Mouse (Mus musculus) G1E-ER4 (cell line): ENCODE results near the gene Cabp4. TPM values are rescaled to one million over a fixed set of nuclear protein-coding genes. Genes with fewer than 3 reads are reported as not detected.

Experiments
- GATA1 ChIP-seq: IDR thresholded peaks from one replicate; pipeline ENCODE4 v1.8.0; 2012; ENCODE audit warnings: low read length, inconsistent platforms
- polyA plus RNA-seq: library from polyadenylated mRNA; stranded (reverse); fragments of >175 nt; gene quantifications from 2 replicates; pipeline ENCODE4 v1.2.3, GENCODE M21; 2012

Cabp4 gene
- polyA plus RNA-seq, 1 experiment: not detected

DNA sequence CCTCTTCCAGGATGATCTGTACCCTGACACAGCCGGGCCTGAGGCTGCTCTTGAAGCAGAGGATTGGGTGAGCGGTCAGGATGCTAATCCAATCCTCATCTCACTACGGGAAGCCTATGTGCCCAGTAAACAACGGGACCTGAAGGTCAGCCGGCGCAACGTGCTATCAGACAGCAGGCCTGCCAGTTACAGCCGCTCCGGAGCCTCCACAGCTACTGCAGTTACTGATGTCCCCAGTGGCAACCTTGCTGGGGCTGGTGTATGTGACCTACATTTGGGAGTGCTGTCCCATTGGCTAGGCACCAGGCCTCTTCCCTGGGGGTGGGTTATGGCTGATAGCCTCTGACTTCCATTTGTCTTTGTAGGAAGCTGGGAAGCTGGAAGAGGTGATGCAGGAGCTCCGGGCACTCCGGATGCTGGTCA, 9.4 kb upstream of the Cabp4 start, which contains the start of gene Ptprcap:
Gene Ptprcap, plus strand, starts transcription at position 373 of the 423 bp plus-strand sequence.
- TF ChIP-seq GATA1: no peak

DNA sequence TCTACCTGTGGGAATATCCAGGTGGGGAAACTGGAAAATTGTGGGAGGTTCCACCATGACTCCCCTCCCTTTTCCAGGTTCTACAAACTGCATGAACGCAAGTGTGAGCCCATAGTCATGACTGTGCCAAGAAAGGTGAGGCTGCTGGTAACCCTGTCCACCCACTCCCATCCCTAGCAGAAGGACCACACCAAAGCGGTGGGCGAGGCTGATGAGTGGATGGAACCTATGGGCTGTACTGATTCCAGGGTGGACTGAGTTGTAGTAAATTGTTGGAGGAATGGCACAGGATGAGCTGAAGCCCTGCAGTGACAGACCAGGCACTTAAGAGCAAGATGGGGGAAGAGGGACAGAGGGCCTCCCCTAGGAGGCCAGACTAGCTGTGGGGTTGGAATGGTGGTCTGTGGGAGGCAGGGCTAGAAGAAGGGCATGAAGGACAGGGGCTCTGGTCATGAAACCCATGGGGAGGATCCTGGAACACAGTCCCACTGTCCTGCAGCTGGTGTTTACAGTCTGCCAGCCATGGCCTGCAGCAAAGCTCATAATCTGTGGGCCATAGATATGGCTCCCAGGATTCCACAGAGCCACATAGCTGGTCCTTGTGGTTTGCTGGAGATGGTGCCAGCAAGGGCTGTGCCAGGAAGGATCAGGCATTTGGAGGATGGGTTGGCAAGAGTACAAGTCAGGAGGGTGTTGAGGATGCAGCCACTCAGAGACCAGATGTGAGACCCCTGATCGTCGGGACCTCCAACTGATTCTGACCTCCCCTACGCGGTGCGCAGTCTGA, 8.8 kb upstream of the Cabp4 start:
- no peak for TF ChIP-seq GATA1

DNA sequence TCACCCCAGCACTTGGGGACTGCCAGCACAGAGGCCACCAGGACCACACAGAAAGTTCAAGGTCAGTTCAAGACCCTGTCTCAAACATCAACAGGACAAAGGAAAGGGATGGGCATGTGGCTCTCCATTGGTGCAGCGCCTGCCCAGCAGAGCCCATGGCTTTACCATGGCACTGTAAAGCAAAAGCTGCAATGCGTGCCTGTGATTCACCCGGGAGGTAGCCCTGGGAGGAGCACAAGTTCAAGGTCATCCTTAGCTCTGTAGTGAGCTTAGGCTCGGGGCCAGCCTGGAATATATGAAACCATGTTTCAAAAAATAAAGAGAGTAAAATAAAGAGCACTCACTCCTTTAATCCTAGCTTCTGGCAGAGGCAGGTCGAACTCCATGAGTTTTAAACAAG, 8.1 kb upstream of the Cabp4 start:
- TF ChIP-seq GATA1: no peak

GRCm38 (mm10) chr19:4151488-4151860, 7.6 kb upstream of the Cabp4 start:
- TF ChIP-seq GATA1: no peak

GRCm38 (mm10) chr19:4150567-4151487, 7.0 kb upstream of the Cabp4 start:
- TF ChIP-seq GATA1: no peak

GRCm38 (mm10) chr19:4149764-4150461, 6.1 kb upstream of the Cabp4 start:
- no peak for TF ChIP-seq GATA1

GRCm38 (mm10) chr19:4149283-4149682, 5.5 kb upstream of the Cabp4 start:
- TF ChIP-seq GATA1: no peak

DNA sequence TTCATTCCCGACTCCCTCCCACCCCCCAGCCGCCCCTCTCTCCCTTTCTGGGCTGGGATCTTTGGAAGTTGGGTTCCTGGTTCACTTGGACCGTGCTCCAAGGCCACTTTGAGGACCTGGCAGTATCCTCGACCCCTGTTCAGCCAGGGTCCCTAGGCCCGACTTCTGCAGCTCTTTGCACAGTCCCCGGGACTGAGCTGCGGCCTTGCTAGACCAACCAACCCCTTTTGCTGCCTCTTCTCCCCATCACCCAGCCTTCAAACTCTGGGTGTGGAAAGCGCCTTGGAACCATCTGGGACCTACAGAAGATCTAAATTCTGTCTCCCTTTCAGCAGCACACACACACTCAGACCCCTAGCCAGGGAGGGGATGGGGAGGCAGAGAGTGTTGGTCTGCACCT, 5.0 kb upstream of the Cabp4 start:
- TF ChIP-seq GATA1: no peak

DNA sequence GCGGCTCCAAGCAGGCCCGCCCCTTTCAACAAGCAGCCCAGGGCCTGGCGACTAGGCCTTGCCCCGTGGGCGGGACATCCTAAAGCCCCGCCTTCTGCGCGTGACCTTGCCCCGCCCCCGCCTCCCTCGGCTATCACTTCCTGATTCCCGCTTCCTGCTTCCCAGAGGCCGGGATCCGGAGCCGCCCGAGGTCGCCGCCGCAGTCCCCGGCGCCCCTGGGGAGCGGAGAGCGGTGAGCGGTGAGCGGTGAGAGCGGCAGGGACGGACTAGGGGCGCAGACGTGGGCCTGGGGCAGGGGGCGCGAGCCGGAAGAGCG, 4.6 kb upstream of the Cabp4 start, which contains the start of gene Coro1b:
Gene Coro1b, plus strand, starts transcription at position 129 of the 316 bp plus-strand sequence.
- no peak for TF ChIP-seq GATA1

DNA sequence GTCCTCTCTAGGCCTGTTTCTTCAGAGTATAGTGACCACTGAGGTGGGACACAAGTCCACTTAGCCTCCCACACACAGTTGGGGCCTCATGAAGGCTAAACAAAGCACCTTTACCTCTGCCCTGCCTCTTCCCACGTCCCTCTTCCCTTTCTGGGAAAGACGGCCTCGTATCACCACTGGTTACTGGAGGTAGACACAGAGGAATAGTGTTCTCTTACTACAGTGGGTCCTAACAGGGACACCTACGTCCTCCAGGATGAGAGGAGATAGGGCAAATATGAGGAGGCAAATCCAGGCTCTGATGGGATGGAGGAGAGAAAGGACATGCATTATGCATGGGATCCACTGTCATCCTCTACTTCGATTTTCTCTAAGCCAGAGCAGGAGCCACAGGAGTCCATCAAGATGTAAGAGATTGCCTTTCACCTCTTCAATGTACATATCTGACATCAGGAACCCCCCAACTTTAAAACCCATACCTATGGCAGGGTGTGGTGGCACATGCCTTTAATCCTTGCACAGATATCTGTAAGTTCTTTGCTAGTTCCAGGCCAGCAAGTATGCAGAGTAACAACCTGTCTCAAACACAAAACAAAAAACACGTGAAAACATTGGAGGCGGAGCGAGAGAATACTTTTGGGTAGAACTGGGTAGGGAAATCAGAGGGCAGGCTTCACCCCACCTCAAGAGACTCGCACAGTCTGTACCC, 4.1 kb upstream of the Cabp4 start:
- TF ChIP-seq GATA1: no peak

GRCm38 (mm10) chr19:4147022-4147405, 3.2 kb upstream of the Cabp4 start:
- TF ChIP-seq GATA1: no peak

- TF ChIP-seq GATA1: no peak
Observed at GRCm38 (mm10) chr19:4146366-4147021, 2.7 kb upstream of the Cabp4 start.

DNA sequence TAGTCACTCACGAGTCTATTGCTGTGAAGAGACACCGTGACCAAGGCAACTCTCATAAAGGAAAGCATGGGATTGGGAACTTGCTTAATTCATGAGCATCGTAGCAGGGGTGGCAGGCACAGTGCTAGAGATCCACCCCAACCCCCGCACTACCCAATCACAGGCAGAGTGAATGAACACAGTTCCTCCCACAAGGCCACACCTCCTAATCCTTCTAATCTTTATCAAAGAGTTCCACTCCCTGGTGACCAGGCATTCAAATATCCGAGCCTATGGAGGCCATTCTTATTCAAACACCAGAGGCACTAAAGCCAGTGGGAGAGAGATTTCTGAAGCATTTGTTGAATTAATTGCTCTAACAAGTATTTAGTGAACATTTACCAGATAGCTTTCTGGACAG, 2.1 kb upstream of the Cabp4 start:
- no peak for TF ChIP-seq GATA1

GRCm38 (mm10) chr19:4144550-4145498, 991 bp upstream of the Cabp4 start:
- no peak for TF ChIP-seq GATA1
